Mouse (Mus musculus) thymus, adult 2 months (tissue): ENCODE measurements around the gene Cadm4. TPM values are rescaled to one million over a fixed set of nuclear protein-coding genes. Genes with fewer than 3 reads are reported as not detected.
"Not testable (repeated sequence)": the region's sequence is repeated elsewhere in the genome, so short reads cannot be mapped to it uniquely, and the experiment has no call there.

Experiments
- DNase-seq: peaks from one replicate; pipeline ENCODE4 v3.0.0; 2021
- H3K27ac ChIP-seq: fragments of 200-500 bp; 2 replicates; pipeline ENCODE4 v1.5.1; 2012; ENCODE audit warnings: low read length, control low read depth; ENCODE audit not compliant: control insufficient read depth, insufficient read depth
- H3K27me3 ChIP-seq: fragments of 200-500 bp; 2 replicates; pipeline ENCODE4 v1.6.1; 2012; ENCODE audit warnings: mild to moderate bottlenecking, low read length, moderate library complexity, mixed read lengths; ENCODE audit not compliant: control insufficient read depth, insufficient read depth
- H3K36me3 ChIP-seq: fragments of 200-500 bp; 2 replicates; pipeline ENCODE4 v1.6.1; 2012; ENCODE audit warnings: mild to moderate bottlenecking, low read length, moderate library complexity; ENCODE audit not compliant: control insufficient read depth, insufficient read depth
- H3K4me1 ChIP-seq: fragments of 200-500 bp; replicated peaks from 2 replicates; pipeline ENCODE4 v1.6.1; 2012; ENCODE audit warnings: low read length; ENCODE audit not compliant: control insufficient read depth, insufficient read depth
- H3K4me3 ChIP-seq: fragments of 200-500 bp; 2 replicates; pipeline ENCODE4 v1.5.1; 2012; ENCODE audit warnings: mild to moderate bottlenecking, low read length, control low read depth, moderate library complexity; ENCODE audit not compliant: control insufficient read depth, insufficient read depth
- CTCF ChIP-seq: fragments of 200-500 bp; IDR thresholded peaks from 2 replicates; pipeline ENCODE4 v1.5.1; 2012; ENCODE audit warnings: mild to moderate bottlenecking, control low read depth, low read length, moderate library complexity, borderline replicate concordance; ENCODE audit not compliant: control insufficient read depth, poor library complexity, insufficient read depth; ENCODE audit errors: extremely low read depth
- POLR2A ChIP-seq: fragments of 200-500 bp; IDR thresholded peaks from 2 replicates; pipeline ENCODE4 v1.6.1; 2012; ENCODE audit warnings: mild to moderate bottlenecking, low read length, control low read depth, moderate library complexity; ENCODE audit not compliant: control insufficient read depth, poor library complexity, insufficient read depth; ENCODE audit errors: extremely low read depth
- WGBS: fragments of 180-500 bp; shearing (Covaris S2); methylation state at CpG from one replicate; pipeline ENCODE4 v1.1.7; 2018; 5-methylcytosine and 5-hydroxymethylcytosine counted together
- polyA plus RNA-seq: library from polyadenylated mRNA; depleted of rRNA; stranded (reverse); fragments of >200 nt; gene quantifications from 2 replicates; pipeline ENCODE4 v1.2.3, GENCODE M21; 2012

Gene Cadm4
- polyA plus RNA-seq, 1 experiment = 6.4 TPM

DNA sequence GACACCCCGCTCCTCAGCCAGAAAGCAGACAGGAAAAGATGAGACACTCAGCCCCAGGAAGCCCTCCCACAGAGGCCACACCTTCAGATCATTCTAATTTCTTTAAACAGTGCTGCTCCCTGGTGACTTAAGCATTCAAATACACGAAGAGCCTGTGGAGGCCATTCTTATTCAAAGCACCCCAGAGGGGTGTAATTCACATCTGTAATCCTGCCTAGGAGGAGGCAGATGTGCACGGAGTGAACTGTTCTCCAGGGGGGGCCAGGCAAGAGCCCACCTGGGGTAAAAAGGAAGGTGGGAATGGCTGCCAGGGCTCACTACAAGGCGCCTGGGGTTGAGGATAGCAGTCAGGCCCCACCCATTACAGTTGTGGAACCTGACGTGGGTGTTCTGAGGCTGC lies 35.3 kb downstream of the Cadm4 start:
- no peak for DNase-seq
- no peaks in the 10 kb centered on the region for H3K36me3 ChIP-seq
- 91% methylated on average over 5 of the region's 5 CpGs for WGBS
- H3K27me3 ChIP-seq = no peaks in the 10 kb centered on the region
- no peaks in the 10 kb centered on the region for H3K4me1 ChIP-seq
- no peak overlapping the region for H3K4me3 ChIP-seq
- TF ChIP-seq CTCF = no peak
- no peak overlapping the region for H3K27ac ChIP-seq

- WGBS = 93% methylated on average over 6 of the region's 6 CpGs
- no peak for TF ChIP-seq CTCF
- TF ChIP-seq POLR2A = no peak
Measured at GRCm38 (mm10) chr7:24517654-24518053, 35.8 kb downstream of the Cadm4 start.

GRCm38 (mm10) chr7:24519130-24519529 lies 37.3 kb downstream of the Cadm4 start:
- no peaks in the 10 kb centered on the region for H3K27me3 ChIP-seq
- no peaks in the 10 kb centered on the region for H3K36me3 ChIP-seq
- WGBS = 80% methylated on average over 3 of the region's 3 CpGs
- H3K4me3 ChIP-seq = no peak overlapping the region
- H3K4me1 ChIP-seq = no peaks in the 10 kb centered on the region
- H3K27ac ChIP-seq = no peak overlapping the region
- TF ChIP-seq CTCF (no peak), POLR2A (no peak)
- DNase-seq = no peak

More at GRCm38 (mm10) chr7:24517654-24518053, 35.8 kb downstream of the Cadm4 start:
- H3K27ac ChIP-seq = no peak overlapping the region
- H3K4me3 ChIP-seq = no peak overlapping the region
- DNase-seq = no peak
- no peaks in the 10 kb centered on the region for H3K27me3 ChIP-seq
- no peaks in the 10 kb centered on the region for H3K36me3 ChIP-seq
- no peaks in the 10 kb centered on the region for H3K4me1 ChIP-seq

DNA sequence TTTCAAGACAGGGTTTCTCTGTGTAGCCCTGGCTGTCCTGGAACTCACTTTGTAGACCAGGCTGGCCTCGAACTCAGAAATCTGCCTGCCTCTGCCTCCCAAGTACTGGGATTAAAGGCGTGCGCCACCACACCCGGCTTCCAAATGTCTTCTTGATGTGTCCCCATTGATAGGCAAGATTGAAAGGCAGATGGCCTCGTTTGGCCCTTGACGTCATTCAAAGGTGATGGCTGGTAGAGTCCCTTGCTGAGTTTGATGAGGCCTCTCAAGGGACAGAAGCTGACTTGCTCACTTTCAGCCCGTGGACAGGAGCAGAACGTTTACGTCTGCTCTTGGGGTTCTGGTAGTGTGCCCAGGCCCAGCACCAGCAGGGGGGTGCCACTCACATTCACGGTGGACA lies 38.2 kb downstream of the Cadm4 start:
- not testable (repeated sequence) for H3K4me1 ChIP-seq

GRCm38 (mm10) chr7:24522805-24523204 lies 41.0 kb downstream of the Cadm4 start:
- H3K27me3 ChIP-seq = no peaks in the 10 kb centered on the region
- TF ChIP-seq POLR2A = no peak
- TF ChIP-seq CTCF = no peak
- H3K27ac ChIP-seq = no peak overlapping the region
- WGBS = 69% methylated on average over 5 of the region's 5 CpGs
- no peaks in the 10 kb centered on the region; the same call in 1 of the 2 replicates for H3K4me1 ChIP-seq
- H3K4me3 ChIP-seq = no peak overlapping the region
- DNase-seq = no peak
- no peaks in the 10 kb centered on the region for H3K36me3 ChIP-seq

More for the DNA sequence above, 38.2 kb downstream of the Cadm4 start:
- H3K27me3 ChIP-seq, H3K27ac ChIP-seq, H3K36me3 ChIP-seq, H3K4me3 ChIP-seq, DNase-seq: not testable (repeated sequence)
- 91% methylated on average over 10 of the region's 10 CpGs for WGBS

DNA sequence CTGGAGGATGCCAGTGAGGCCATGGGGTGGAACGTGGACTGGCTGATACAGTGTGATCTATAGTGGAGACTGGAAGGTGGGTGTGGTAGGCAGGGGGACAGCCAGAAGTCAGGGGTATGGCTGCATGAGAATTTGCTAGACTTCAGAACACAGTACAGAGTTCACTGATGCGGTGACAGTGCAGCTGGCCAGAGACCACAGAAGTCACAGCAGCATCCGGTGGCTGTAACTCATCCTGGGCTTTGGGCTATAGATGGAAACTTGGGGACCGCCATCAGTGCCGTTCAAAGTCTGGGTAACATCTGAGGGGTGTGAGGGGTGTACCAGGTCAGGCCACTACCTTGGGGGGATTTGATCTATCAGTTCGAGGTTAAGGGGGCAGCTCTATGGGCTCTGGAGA lies 41.9 kb downstream of the Cadm4 start:
- no peaks in the 10 kb centered on the region; the same call in 1 of the 2 replicates for H3K4me1 ChIP-seq
- TF ChIP-seq POLR2A (no peak), CTCF (no peak)
- no peak overlapping the region for H3K4me3 ChIP-seq
- WGBS = 75% methylated on average over 6 of the region's 6 CpGs
- H3K27ac ChIP-seq = no peak overlapping the region
- H3K27me3 ChIP-seq = no peaks in the 10 kb centered on the region
- no peak for DNase-seq
- no peaks in the 10 kb centered on the region for H3K36me3 ChIP-seq

DNA sequence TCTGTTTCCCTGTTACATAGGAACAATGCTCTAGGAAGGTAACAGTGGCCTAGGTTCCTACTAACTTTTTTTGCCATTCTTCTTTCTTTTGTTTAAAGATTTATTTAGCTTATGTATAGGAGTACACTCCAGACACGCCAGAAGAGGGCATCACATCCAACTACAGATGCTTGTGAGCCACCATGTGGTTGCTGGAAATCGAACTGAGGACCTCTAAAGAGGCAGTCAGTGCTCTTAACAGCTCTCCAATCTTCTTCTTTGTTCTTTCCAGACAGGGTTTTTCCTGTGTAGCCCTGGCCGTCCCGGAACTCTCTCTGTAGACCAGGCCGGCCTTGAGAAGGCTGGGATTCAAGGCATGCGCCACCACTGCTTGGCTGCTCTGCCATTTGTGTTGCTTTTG lies 43.2 kb downstream of the Cadm4 start:
- 81% methylated on average over 6 of the region's 6 CpGs for WGBS
- Histone ChIP-seq H3K27ac (no peak overlapping the region), H3K27me3 (no peaks in the 10 kb centered on the region), H3K4me3 (no peak overlapping the region), H3K4me1 (peaks cover 6% of the 10 kb centered on the region), H3K36me3 (no peaks in the 10 kb centered on the region)
- no peak for DNase-seq
- TF ChIP-seq POLR2A (no peak), CTCF (no peak)
